Mouse (Mus musculus) olfactory bulb, adult 2 months (tissue): ENCODE results near the gene Lhfpl3. TPM values are rescaled to one million over a fixed set of nuclear protein-coding genes. Genes with fewer than 3 reads are reported as not detected.

ENCODE experiments used
- H3K27ac ChIP-seq: fragments of 200-500 bp; 2 replicates; pipeline ENCODE4 v1.5.1; 2012; ENCODE audit warnings: low read depth, low read length; ENCODE audit not compliant: insufficient read depth
- H3K4me1 ChIP-seq: fragments of 200-500 bp; 2 replicates; pipeline ENCODE4 v1.6.1; 2012; ENCODE audit warnings: low read length; ENCODE audit not compliant: control insufficient read depth, insufficient read depth
- H3K4me3 ChIP-seq: fragments of 200-500 bp; 2 replicates; pipeline ENCODE4 v1.5.1; 2012; ENCODE audit warnings: mild to moderate bottlenecking, low read depth, low read length, moderate library complexity; ENCODE audit not compliant: insufficient read depth
- CTCF ChIP-seq: fragments of 200-500 bp; IDR thresholded peaks from 2 replicates; pipeline ENCODE4 v1.5.1; 2012; ENCODE audit warnings: low read depth, mild to moderate bottlenecking, low read length, moderate library complexity; ENCODE audit not compliant: insufficient read depth
- POLR2A ChIP-seq: fragments of 200-500 bp; IDR thresholded peaks from 2 replicates; pipeline ENCODE4 v1.6.1; 2012; ENCODE audit warnings: mild to moderate bottlenecking, low read depth, low read length, moderate library complexity; ENCODE audit not compliant: insufficient read depth
- WGBS: fragments of 180-500 bp; shearing (Covaris S2); methylation state at CpG from one replicate; pipeline ENCODE4 v1.1.7; 2018; 5-methylcytosine and 5-hydroxymethylcytosine counted together
- polyA plus RNA-seq: library from polyadenylated mRNA; stranded (reverse); fragments of >200 nt; gene quantifications from 2 replicates; pipeline ENCODE4 v1.2.4, GENCODE M21; 2012; ENCODE audit warnings: low replicate concordance; ENCODE audit not compliant: missing spikeins, insufficient read depth, insufficient read length

Lhfpl3 gene
- polyA plus RNA-seq, 1 experiment = not detected

DNA sequence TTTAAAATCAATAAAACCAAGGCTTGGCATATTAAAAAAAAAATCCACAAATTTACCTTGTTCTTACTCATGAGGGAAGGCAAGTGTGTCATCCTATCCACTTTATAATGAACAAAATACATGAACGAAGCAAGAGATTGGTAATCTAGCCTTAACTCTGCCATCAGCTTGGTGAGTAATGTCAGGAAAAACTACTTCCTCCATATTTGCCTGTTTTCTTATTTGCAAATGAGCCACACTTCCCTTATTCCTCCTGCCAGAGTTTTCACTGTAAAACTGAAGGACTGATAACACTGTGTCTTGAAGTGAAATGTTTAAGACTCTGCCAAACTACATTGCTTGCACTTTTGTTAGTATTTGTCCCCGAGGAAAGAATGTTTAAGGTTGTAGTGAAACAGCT is 152.7 kb downstream of the Lhfpl3 start:
- Histone ChIP-seq H3K4me3 (no peak overlapping the region), H3K27ac (no peak overlapping the region), H3K4me1 (no peaks in the 10 kb centered on the region)
- WGBS = 79% methylated on average over 2 of the region's 2 CpGs
- no peak for TF ChIP-seq POLR2A
- no peak for TF ChIP-seq CTCF

DNA sequence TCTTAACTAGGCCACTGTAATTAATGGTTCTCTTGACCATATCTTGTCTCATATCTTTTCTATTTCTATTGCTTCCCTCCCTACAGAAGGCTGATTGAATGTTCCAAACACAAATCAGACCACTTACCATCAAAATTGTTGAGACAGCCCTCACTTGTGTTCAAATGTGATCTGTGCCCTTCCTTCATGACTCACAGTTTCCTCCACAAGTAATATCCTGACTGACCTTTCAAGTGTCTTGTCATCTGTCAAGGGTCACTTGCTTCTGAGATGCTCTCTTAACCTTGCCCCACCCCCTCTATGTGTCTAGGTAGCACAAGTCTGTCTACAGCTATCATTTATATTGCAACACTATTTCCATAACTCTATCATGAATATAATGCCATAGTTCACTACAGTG is 154.1 kb downstream of the Lhfpl3 start:
- Histone ChIP-seq H3K4me3 (no peak overlapping the region), H3K27ac (no peak overlapping the region), H3K4me1 (no peaks in the 10 kb centered on the region)
- TF ChIP-seq POLR2A = no peak
- TF ChIP-seq CTCF = no peak

DNA sequence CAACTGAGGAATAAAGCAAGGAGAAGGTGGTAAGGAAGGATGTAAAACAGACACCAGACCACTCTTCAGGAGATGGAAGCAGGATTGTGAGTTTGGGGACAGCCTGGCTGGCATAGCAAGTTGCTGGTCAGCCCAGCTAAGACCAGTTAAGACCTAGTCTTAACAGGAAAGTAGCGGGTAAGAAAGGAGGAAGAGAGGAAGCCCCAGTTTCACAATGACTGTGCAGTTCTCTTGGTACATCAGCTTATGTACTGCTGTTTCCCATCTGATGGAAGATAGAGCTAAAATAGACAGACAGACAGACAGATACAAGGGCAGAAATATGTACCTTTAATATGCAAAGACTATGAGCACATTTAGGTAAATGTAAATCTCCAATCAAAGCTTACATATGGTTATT is 171.3 kb downstream of the Lhfpl3 start:
- 87% methylated on average over 1 of the region's 1 CpGs for WGBS
- H3K27ac ChIP-seq = no peak overlapping the region
- no peak overlapping the region for H3K4me3 ChIP-seq
- H3K4me1 ChIP-seq = no peaks in the 10 kb centered on the region
- no peak for TF ChIP-seq POLR2A
- no peak for TF ChIP-seq CTCF

DNA sequence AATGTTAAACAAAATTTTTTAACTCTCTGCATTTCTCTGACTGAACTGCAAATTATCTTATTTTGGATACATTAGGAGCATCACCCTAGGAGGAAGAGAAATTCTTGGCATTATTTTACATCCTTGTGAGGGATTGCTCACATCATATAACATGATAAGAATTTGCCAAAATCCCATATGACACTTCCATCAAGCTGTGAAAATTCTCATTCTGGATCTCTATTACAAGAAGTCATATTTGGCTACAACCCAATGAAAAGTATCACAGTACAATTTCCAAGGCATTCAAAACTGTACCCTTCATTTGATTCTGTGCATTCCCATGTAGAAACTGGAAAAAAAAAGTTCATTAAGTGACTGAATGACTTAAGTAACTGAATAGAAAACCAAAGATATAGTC is 180.3 kb downstream of the Lhfpl3 start:
- Histone ChIP-seq H3K4me1 (no peaks in the 10 kb centered on the region), H3K4me3 (no peak overlapping the region), H3K27ac (no peak overlapping the region)
- no peak for TF ChIP-seq CTCF

DNA sequence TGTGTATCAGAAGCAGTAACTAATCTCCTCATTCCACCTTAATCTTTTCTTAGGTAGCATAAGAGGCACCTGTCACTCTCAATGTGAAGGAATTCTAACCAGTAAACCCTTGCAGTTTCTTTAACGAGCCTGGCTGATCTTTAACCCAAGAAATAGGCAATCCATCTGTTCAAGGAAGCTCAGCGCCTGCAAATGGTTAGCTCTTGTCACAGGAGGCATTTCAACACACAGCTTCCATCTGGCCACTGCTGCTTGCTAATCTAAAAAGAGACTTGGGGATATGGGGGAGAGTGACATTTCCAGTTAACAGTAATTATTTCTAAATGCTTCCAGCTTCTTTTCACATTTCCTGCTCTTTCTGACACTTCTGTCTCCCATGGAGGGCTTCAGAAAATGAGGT is 182.9 kb downstream of the Lhfpl3 start:
- H3K27ac ChIP-seq = no peak overlapping the region
- WGBS = 50% methylated on average over 2 of the region's 2 CpGs
- no peak overlapping the region for H3K4me3 ChIP-seq
- TF ChIP-seq POLR2A (no peak), CTCF (no peak)
- no peaks in the 10 kb centered on the region for H3K4me1 ChIP-seq

DNA sequence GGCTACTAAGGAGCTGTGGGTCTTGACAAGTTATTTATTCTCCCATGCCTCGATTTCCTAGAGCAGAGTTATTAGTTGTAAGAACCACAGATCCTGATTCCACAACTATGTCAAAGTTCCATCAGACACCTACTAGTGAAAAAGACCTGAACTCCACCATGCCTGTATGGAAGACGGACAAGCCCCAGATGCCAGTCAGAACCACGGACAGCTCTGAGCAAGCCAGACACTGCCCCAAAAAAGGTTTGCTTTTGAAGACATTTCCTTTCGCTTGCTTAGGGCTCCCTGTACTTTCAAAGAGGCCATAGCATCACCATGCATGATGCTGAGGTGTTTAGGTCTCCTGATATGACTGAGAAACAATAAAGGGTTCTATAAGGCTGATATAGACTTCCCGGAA is 197.4 kb downstream of the Lhfpl3 start:
- TF ChIP-seq CTCF (no peak), POLR2A (no peak)
- WGBS = 82% methylated on average over 5 of the region's 5 CpGs
- H3K27ac ChIP-seq = no peak overlapping the region
- H3K4me3 ChIP-seq = no peak overlapping the region
- no peaks in the 10 kb centered on the region for H3K4me1 ChIP-seq

DNA sequence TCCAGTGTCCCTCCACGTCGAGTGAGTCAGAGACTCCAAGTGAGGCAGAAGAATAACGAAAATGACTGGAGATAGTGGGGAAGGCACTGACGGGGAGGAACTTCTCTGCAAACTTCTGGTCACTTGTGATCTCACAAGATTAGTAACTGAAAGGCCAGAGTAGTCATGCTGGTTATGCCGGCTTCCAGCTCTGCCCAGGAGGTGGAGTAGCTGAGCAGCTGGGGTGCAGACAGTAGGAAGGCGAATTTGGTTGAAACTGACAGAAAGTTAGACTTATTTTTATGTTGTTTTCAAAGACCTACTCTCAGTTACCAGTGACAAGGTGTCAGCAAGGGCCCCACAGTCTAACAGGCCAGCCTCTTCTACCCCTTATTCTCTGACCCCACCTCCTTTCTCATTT is 217.4 kb downstream of the Lhfpl3 start:
- peaks cover 3% of the 10 kb centered on the region; the same call in 1 of the 2 replicates for H3K4me1 ChIP-seq
- no peak for TF ChIP-seq CTCF
- TF ChIP-seq POLR2A = no peak
- WGBS = 86% methylated on average over 6 of the region's 6 CpGs
- H3K27ac ChIP-seq = no peak overlapping the region
- no peak overlapping the region for H3K4me3 ChIP-seq

DNA sequence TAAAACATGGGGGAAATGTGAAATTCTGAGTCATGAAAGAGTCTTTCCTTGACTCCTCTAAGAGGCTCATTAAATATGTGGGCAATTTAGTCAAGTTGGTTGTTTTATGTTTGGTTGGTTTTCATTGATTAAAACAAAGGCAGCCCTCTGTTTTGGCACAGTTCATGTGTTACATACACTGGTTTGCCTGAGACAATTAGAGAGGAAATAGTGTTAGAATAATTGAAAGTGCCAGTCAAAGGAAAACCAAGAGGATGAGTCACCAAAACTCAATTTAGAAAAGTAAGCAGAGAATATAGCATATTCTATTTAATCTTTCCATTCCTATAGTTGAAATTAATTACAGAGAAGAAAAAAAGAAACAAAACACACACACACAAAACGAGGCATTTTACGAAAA is 240.9 kb downstream of the Lhfpl3 start:
- 57% methylated on average over 2 of the region's 2 CpGs for WGBS
- TF ChIP-seq CTCF (no peak), POLR2A (no peak)
- H3K27ac ChIP-seq = no peak overlapping the region
- no peak overlapping the region for H3K4me3 ChIP-seq
- no peaks in the 10 kb centered on the region for H3K4me1 ChIP-seq

DNA sequence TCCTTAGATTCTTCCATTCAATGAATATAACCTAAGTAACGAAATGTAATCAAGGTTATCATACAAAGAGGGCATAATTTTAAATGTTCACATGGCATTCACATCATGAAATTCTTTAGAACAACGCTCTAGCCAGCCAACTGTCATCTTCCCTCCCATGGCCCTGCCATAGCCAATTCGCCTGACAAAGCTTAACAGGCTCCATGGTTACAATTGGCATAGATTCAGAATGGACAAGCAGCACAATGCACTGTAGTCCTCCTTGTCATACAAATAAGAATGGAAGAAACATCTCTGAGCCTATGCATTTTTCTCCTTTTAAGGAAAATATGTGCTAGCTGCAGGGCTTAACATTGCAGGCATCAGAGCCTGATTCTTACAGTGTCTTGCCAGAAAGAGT is 254.0 kb downstream of the Lhfpl3 start:
- WGBS = 70% methylated on average over 3 of the region's 3 CpGs
- TF ChIP-seq CTCF (no peak), POLR2A (no peak)
- Histone ChIP-seq H3K27ac (no peak overlapping the region), H3K4me3 (no peak overlapping the region), H3K4me1 (no peaks in the 10 kb centered on the region)

DNA sequence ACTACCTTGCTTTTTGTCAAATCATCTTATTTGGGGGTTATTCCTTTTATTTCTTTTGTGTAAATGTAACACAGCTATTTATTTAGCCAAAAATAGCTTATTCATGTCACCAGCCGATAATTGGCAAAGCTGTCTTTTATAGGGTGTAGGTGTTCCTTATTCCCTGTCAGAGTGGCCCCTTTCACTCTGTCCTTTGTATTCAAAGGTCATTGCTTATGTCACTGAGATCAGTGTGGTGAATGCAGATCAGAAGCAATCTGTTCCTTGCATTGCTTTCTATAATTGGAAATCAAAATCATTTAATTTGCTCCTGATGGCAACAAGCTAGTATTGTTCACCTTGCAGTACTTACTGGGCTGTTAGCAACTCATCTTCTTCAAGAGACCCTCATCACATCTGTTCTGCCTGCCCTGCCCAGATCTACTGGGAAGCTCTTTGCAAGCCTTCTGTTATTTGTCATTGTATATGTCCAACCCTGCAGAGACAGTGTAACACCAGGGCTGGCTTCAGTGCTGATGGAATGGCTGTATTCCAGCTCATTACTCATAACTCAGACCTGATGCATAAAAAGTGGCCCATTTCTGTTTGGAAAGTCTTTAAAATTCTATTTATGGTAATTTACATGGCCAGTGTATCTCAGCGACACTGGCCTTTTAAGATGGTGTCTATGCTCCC is 257.4 kb downstream of the Lhfpl3 start:
- no peak for TF ChIP-seq CTCF
- no peak for TF ChIP-seq POLR2A
- Histone ChIP-seq H3K4me1 (no peaks in the 10 kb centered on the region), H3K4me3 (no peak overlapping the region), H3K27ac (no peak overlapping the region)
- WGBS = 71% methylated on average over 2 of the region's 2 CpGs
